Mouse (Mus musculus) embryonic fibroblast, embryonic 13.5 days (primary cell): ENCODE measurements at regions not wholly inside any gene's neighbourhood (a gene's known extent, or its start where the extent isn't known, plus 50 kb on each side); places are given as distances from the start of the nearest gene placed in this dataset.

Experiments
- H3K27ac ChIP-seq: 2 replicates; pipeline ENCODE4 v1.5.1; 2012; ENCODE audit warnings: low read length, control low read depth, inconsistent platforms; ENCODE audit not compliant: insufficient read depth
- H3K4me1 ChIP-seq: 2 replicates; pipeline ENCODE4 v1.6.1; 2011; ENCODE audit warnings: low read length; ENCODE audit not compliant: control insufficient read depth, insufficient read depth
- H3K4me3 ChIP-seq: 2 replicates; pipeline ENCODE4 v1.5.1; 2011; ENCODE audit warnings: mild to moderate bottlenecking, control low read depth, low read length; ENCODE audit not compliant: insufficient read depth
- CTCF ChIP-seq: IDR thresholded peaks from 2 replicates; pipeline ENCODE4 v1.5.1; 2011; ENCODE audit warnings: mild to moderate bottlenecking, control low read depth, low read length, moderate library complexity, borderline replicate concordance; ENCODE audit not compliant: insufficient read depth
- POLR2A ChIP-seq: IDR thresholded peaks from 2 replicates; pipeline ENCODE4 v1.6.1; 2011; ENCODE audit warnings: low read depth, mild to moderate bottlenecking, control low read depth, low read length, moderate library complexity

- TF ChIP-seq POLR2A (no peak), CTCF (no peak)
- Histone ChIP-seq H3K27ac (no peak overlapping the region), H3K4me3 (no peak overlapping the region), H3K4me1 (no peaks in the 10 kb centered on the region)
These were observed 84.9 kb downstream of the Impad1 start for GRCm38 (mm10) chr4:4708261-4708660.

- Histone ChIP-seq H3K27ac (no peak overlapping the region), H3K4me1 (no peaks in the 10 kb centered on the region), H3K4me3 (no peak overlapping the region)
- TF ChIP-seq POLR2A: no peak
- no peak for TF ChIP-seq CTCF
These were observed 94.1 kb downstream of the Impad1 start for GRCm38 (mm10) chr4:4699102-4699501.

- no peak for TF ChIP-seq CTCF
- no peak for TF ChIP-seq POLR2A
- H3K4me3 ChIP-seq: no peak overlapping the region
- no peak overlapping the region for H3K27ac ChIP-seq
- H3K4me1 ChIP-seq: no peaks in the 10 kb centered on the region
These were observed 97.7 kb downstream of the Impad1 start for GRCm38 (mm10) chr4:4695413-4695812.

GRCm38 (mm10) chr4:4686920-4687319 is 106.2 kb downstream of the Impad1 start:
- TF ChIP-seq POLR2A (no peak), CTCF (no peak)

GRCm38 (mm10) chr4:4674607-4675006 is 118.5 kb downstream of the Impad1 start:
- Histone ChIP-seq H3K4me3 (no peak overlapping the region), H3K27ac (no peak overlapping the region), H3K4me1 (no peaks in the 10 kb centered on the region)
- TF ChIP-seq CTCF (no peak), POLR2A (no peak)

More at GRCm38 (mm10) chr4:4686920-4687319, 106.2 kb downstream of the Impad1 start:
- no peak overlapping the region for H3K4me3 ChIP-seq
- no peaks in the 10 kb centered on the region for H3K4me1 ChIP-seq
- no peak overlapping the region for H3K27ac ChIP-seq

- TF ChIP-seq POLR2A: no peak
- TF ChIP-seq CTCF: no peak
- Histone ChIP-seq H3K27ac (no peak overlapping the region), H3K4me1 (no peaks in the 10 kb centered on the region), H3K4me3 (no peak overlapping the region)
These were observed 142.9 kb downstream of the Impad1 start for GRCm38 (mm10) chr4:4650251-4650650.

- no peaks in the 10 kb centered on the region for H3K4me1 ChIP-seq
- no peak overlapping the region for H3K4me3 ChIP-seq
- H3K27ac ChIP-seq: no peak overlapping the region
- TF ChIP-seq CTCF: no peak
- TF ChIP-seq POLR2A: no peak
These were observed 147.9 kb downstream of the Impad1 start for GRCm38 (mm10) chr4:4645264-4645663.

GRCm38 (mm10) chr4:4636258-4636657 is 156.9 kb downstream of the Impad1 start:
- Histone ChIP-seq H3K4me3 (no peak overlapping the region), H3K27ac (peak overlapping the region; percentile 86; the same call in 1 of the 2 replicates), H3K4me1 (peaks cover 16% of the 10 kb centered on the region)
- TF ChIP-seq CTCF (no peak), POLR2A (no peak)

- peaks cover 16% of the 10 kb centered on the region for H3K4me1 ChIP-seq
- no peak overlapping the region for H3K4me3 ChIP-seq
- peak overlapping the region; percentile 86 for H3K27ac ChIP-seq
- TF ChIP-seq CTCF (no peak), POLR2A (no peak)
These were observed 157.3 kb downstream of the Impad1 start for GRCm38 (mm10) chr4:4635856-4636255.

- Histone ChIP-seq H3K27ac (peak overlapping the region; percentile 86), H3K4me1 (peaks cover 16% of the 10 kb centered on the region), H3K4me3 (no peak overlapping the region)
- TF ChIP-seq POLR2A: no peak
- no peak for TF ChIP-seq CTCF
These were observed 157.8 kb downstream of the Impad1 start for GRCm38 (mm10) chr4:4635338-4635737.

GRCm38 (mm10) chr4:4634646-4635045 is 158.5 kb downstream of the Impad1 start:
- peak overlapping the region; percentile 63 for H3K27ac ChIP-seq
- TF ChIP-seq POLR2A (no peak), CTCF (no peak)
- no peak overlapping the region for H3K4me3 ChIP-seq
- peaks cover 16% of the 10 kb centered on the region for H3K4me1 ChIP-seq

GRCm38 (mm10) chr4:4630750-4631149 is 162.4 kb downstream of the Impad1 start:
- Histone ChIP-seq H3K27ac (no peak overlapping the region), H3K4me1 (peaks cover 11% of the 10 kb centered on the region), H3K4me3 (no peak overlapping the region)
- TF ChIP-seq CTCF (no peak), POLR2A (no peak)
